Mouse (Mus musculus): Measurements from ENCODE around the gene Stat1. TPM values are rescaled to one million over a fixed set of nuclear protein-coding genes. Genes with fewer than 3 reads are reported as not detected.
A peak's percentile ranks its signal among the peaks of the same experiment; 100 is the strongest.

Stat1 gene
- total RNA-seq (2021) = 10 to 100 TPM; 19.1 to 19.8 TPM

- intact Hi-C loops (cut with DNase I) = no loop called here
- peak; percentile 77 to 80 for DNase-seq (ENCODE audit: low spot score in 2 of 2)
Measured at GRCm38 (mm10) chr1:52118860-52119591, at the start of gene Stat1. Stat1 (plus strand) TSS chr1:52119440.

- intact Hi-C loops (cut with DNase I) = no loop called here
- DNase-seq (ENCODE audit: low spot score in 2 of 2) = no peak
Measured at GRCm38 (mm10) chr1:52079724-52080367, 39.4 kb upstream of the Stat1 start.

- DNase-seq (ENCODE audit: low spot score in 2 of 2) = no peak
- intact Hi-C loops (cut with DNase I) = no loop called here
Measured at GRCm38 (mm10) chr1:52080375-52080774, 38.9 kb upstream of the Stat1 start.

GRCm38 (mm10) chr1:52086236-52086635, 33.0 kb upstream of the Stat1 start:
- no peak for DNase-seq (ENCODE audit: low spot score in 2 of 2)
- intact Hi-C loops (cut with DNase I) = loop anchor here (5.0 kb wide), 2 partner anchors 79 to 439 kb away; no protein-coding TSS in a partner anchor

GRCm38 (mm10) chr1:52087128-52087527, 32.1 kb upstream of the Stat1 start:
- DNase-seq (ENCODE audit: low spot score in 2 of 2) = no peak
- intact Hi-C loops (cut with DNase I) = loop anchor here (5.0 kb wide), 2 partner anchors 80 to 440 kb away; no protein-coding TSS in a partner anchor

GRCm38 (mm10) chr1:52088634-52089033, 30.6 kb upstream of the Stat1 start:
- intact Hi-C loops (cut with DNase I) = loop anchor here (5.0 kb wide), 2 partner anchors 81 to 441 kb away; no protein-coding TSS in a partner anchor
- no peak for DNase-seq (ENCODE audit: low spot score in 2 of 2)

- intact Hi-C loops (cut with DNase I) = no loop called here
- DNase-seq (ENCODE audit: low spot score in 2 of 2) = no peak
Measured at GRCm38 (mm10) chr1:52098618-52099232, 20.5 kb upstream of the Stat1 start.

- no peak for DNase-seq (ENCODE audit: low spot score in 2 of 2)
- intact Hi-C loops (cut with DNase I) = no loop called here
Measured at GRCm38 (mm10) chr1:52100496-52100895, 18.7 kb upstream of the Stat1 start.

- intact Hi-C loops (cut with DNase I) = no loop called here
- no peak for DNase-seq (ENCODE audit: low spot score in 2 of 2)
Measured at GRCm38 (mm10) chr1:52102795-52103194, 16.4 kb upstream of the Stat1 start.

GRCm38 (mm10) chr1:52107206-52107605, 12.0 kb upstream of the Stat1 start:
- no peak for DNase-seq (ENCODE audit: low spot score in 2 of 2)
- intact Hi-C loops (cut with DNase I) = no loop called here

- intact Hi-C loops (cut with DNase I) = no loop called here
Measured at GRCm38 (mm10) chr1:52111217-52111616, 8.0 kb upstream of the Stat1 start.

GRCm38 (mm10) chr1:52112301-52112700, 6.9 kb upstream of the Stat1 start:
- DNase-seq (ENCODE audit: low spot score in 2 of 2) = no peak
- intact Hi-C loops (cut with DNase I) = no loop called here

More at GRCm38 (mm10) chr1:52111217-52111616, 8.0 kb upstream of the Stat1 start:
- no peak for DNase-seq (ENCODE audit: low spot score in 2 of 2)

- DNase-seq (ENCODE audit: low spot score in 2 of 2) = no peak
- intact Hi-C loops (cut with DNase I) = no loop called here
Measured at GRCm38 (mm10) chr1:52113067-52113665, 6.1 kb upstream of the Stat1 start.

- intact Hi-C loops (cut with DNase I) = no loop called here
- peak; percentile 99 for DNase-seq (ENCODE audit: low spot score in 2 of 2)
Measured at GRCm38 (mm10) chr1:52113666-52114069, 5.6 kb upstream of the Stat1 start.

- intact Hi-C loops (cut with DNase I) = no loop called here
- no peak for DNase-seq (ENCODE audit: low spot score in 2 of 2)
Measured at GRCm38 (mm10) chr1:52116441-52116840, 2.8 kb upstream of the Stat1 start.

- intact Hi-C loops (cut with DNase I) = no loop called here
Measured at GRCm38 (mm10) chr1:52117777-52118176, 1.5 kb upstream of the Stat1 start.

GRCm38 (mm10) chr1:52119691-52120090, 451 bp downstream of the Stat1 start:
- peak in 1 of 2 experiments; percentile 26 for DNase-seq (ENCODE audit: low spot score in 2 of 2)
- intact Hi-C loops (cut with DNase I) = no loop called here

More at GRCm38 (mm10) chr1:52117777-52118176, 1.5 kb upstream of the Stat1 start:
- no peak for DNase-seq (ENCODE audit: low spot score in 2 of 2)

GRCm38 (mm10) chr1:52120191-52120590, 951 bp downstream of the Stat1 start:
- intact Hi-C loops (cut with DNase I) = no loop called here
- no peak for DNase-seq (ENCODE audit: low spot score in 2 of 2)

GRCm38 (mm10) chr1:52121052-52121451, 1.8 kb downstream of the Stat1 start:
- no peak for DNase-seq (ENCODE audit: low spot score in 2 of 2)
- intact Hi-C loops (cut with DNase I) = no loop called here

GRCm38 (mm10) chr1:52124818-52125217, 5.6 kb downstream of the Stat1 start:
- no peak for DNase-seq (ENCODE audit: low spot score in 2 of 2)

More at GRCm38 (mm10) chr1:52124818-52125217, 5.6 kb downstream of the Stat1 start:
- intact Hi-C loops (cut with DNase I) = no loop called here

Measured in left cerebral cortex, postnatal 36 days (tissue).